17 mouse cellular contexts compared by ENCODE assay signal in genomic region chr7:142476271-142476670, GRCm38 (mm10). TPM values are rescaled to one million over a fixed set of nuclear protein-coding genes. Genes with fewer than 3 reads are reported as not detected.
DNase-seq lines count a peak whose midpoint lies in the region; ATAC-seq and TF ChIP-seq lines count a peak whose summit lies in the region.
"Had no signal": no experiment of that assay in that cellular context is flagged by ENCODE, and none has a peak within 500 bp of the region (broad histone marks: within the 10 kb centered on the region; RNA-seq: fewer than 3 reads in every experiment).

No protein-coding gene starts in this region.

- no peaks in the 10 kb centered on the region for H3K9me3 ChIP-seq in heart, embryonic 14.5 days (ENCODE audit: control insufficient read depth, low read length)
- no peaks in the 10 kb centered on the region for H3K9me3 ChIP-seq in lung, postnatal 0 days (ENCODE audit: low read length)
- no peaks in the 10 kb centered on the region for H3K9me3 ChIP-seq in intestine, embryonic 16.5 days (ENCODE audit: control insufficient read depth, low read length)
- no peaks in the 10 kb centered on the region for H3K9me3 ChIP-seq in stomach, postnatal 0 days (ENCODE audit: control insufficient read depth, low read length)
- H3K9me3 ChIP-seq: embryonic facial prominence, embryonic 12.5 days; forebrain, embryonic 15.5 days had no signal

- peak overlapping the region; percentile 46 to 64 for H3K27ac ChIP-seq in heart, embryonic 14.5 days (replicated peaks in 1 of 2; ENCODE audit: control insufficient read depth in 1 of 2, insufficient read depth in 1 of 2, low read depth in 2 of 2, low read length in 2 of 2)
- H3K27ac ChIP-seq in lung, postnatal 0 days (ENCODE audit: low read length), result peak overlapping the region; percentile 63
- peak overlapping the region; percentile 93 for H3K27ac ChIP-seq in intestine, embryonic 16.5 days (ENCODE audit: low read length)
- H3K27ac ChIP-seq in stomach, postnatal 0 days (replicated peaks), result peak overlapping the region; percentile 97
- H3K27ac ChIP-seq: forebrain, embryonic 15.5 days had no signal

- H3K4me3 ChIP-seq in heart, embryonic 14.5 days (ENCODE audit: control insufficient read depth in 1 of 2, insufficient read depth in 1 of 2, low read depth in 1 of 2, low read length in 2 of 2), result no peak overlapping the region
- H3K4me3 ChIP-seq in lung, postnatal 0 days (ENCODE audit: low read depth, low read length), result peak overlapping the region; percentile 22
- peak overlapping the region; percentile 46 for H3K4me3 ChIP-seq in intestine, embryonic 16.5 days (ENCODE audit: low read length)
- peak overlapping the region; percentile 51 for H3K4me3 ChIP-seq in stomach, postnatal 0 days (ENCODE audit: low read depth, low read length)
- H3K4me3 ChIP-seq: embryonic facial prominence, embryonic 12.5 days; forebrain, embryonic 15.5 days had no signal

- ATAC-seq in heart, embryonic 14.5 days (ENCODE audit: insufficient number of reproducible peaks, insufficient read depth, low FRiP score, low read depth), result no peak
- no peak for ATAC-seq in lung, postnatal 0 days
- ATAC-seq in intestine, embryonic 16.5 days, result no peak
- ATAC-seq in stomach, postnatal 0 days (ENCODE audit: low FRiP score, low TSS enrichment), result no peak
- ATAC-seq: forebrain, embryonic 15.5 days had no signal

- H3K36me3 ChIP-seq in heart, embryonic 14.5 days (ENCODE audit: control insufficient read depth, insufficient read depth, low read length), result no peaks in the 10 kb centered on the region
- H3K36me3 ChIP-seq in lung, postnatal 0 days (ENCODE audit: insufficient read depth, low read length), result no peaks in the 10 kb centered on the region
- no peaks in the 10 kb centered on the region for H3K36me3 ChIP-seq in intestine, embryonic 16.5 days (ENCODE audit: control insufficient read depth, insufficient read depth, low read length)
- H3K36me3 ChIP-seq in stomach, postnatal 0 days (ENCODE audit: control insufficient read depth, insufficient read depth, low read length), result no peaks in the 10 kb centered on the region; the same call in 1 of the 2 replicates
- H3K36me3 ChIP-seq: embryonic facial prominence, embryonic 12.5 days; forebrain, embryonic 15.5 days had no signal

- intact Hi-C loops in heart, postnatal 14 days (cut with DNase I), result no loop called here

- 88% methylated on average over 5 of the region's 5 CpGs for WGBS in heart, embryonic 14.5 days
- WGBS in lung, postnatal 0 days, result 73% methylated on average over 5 of the region's 5 CpGs
- WGBS in intestine, embryonic 16.5 days, result 82% methylated on average over 5 of the region's 5 CpGs
- 76% methylated on average over 5 of the region's 5 CpGs for WGBS in stomach, postnatal 0 days

- no peak for TF ChIP-seq CTCF in lung, postnatal 0 days (IDR thresholded peaks at IDR 0.05)
- no peak for TF ChIP-seq CTCF in stomach, postnatal 0 days (IDR thresholded peaks at IDR 0.05; ENCODE audit: low read depth)

- peaks cover 57 to 65% of the 10 kb centered on the region in 2 experiments for H3K4me1 ChIP-seq in heart, embryonic 14.5 days (ENCODE audit: control insufficient read depth in 2 of 2, insufficient read depth in 2 of 2, low read length in 2 of 2)
- H3K4me1 ChIP-seq in lung, postnatal 0 days (ENCODE audit: insufficient read depth, low read depth, low read length), result peaks cover 3% of the 10 kb centered on the region; the same call in 1 of the 2 replicates
- peaks cover 20% of the 10 kb centered on the region for H3K4me1 ChIP-seq in intestine, embryonic 16.5 days (ENCODE audit: control insufficient read depth, insufficient read depth, low read length)
- H3K4me1 ChIP-seq in stomach, postnatal 0 days (replicated peaks; ENCODE audit: control insufficient read depth, insufficient read depth), result peaks cover 7% of the 10 kb centered on the region

- peak overlapping the region; percentile 26 for H3K4me2 ChIP-seq in heart, embryonic 14.5 days (ENCODE audit: low read length)
- peak overlapping the region; percentile 43 for H3K4me2 ChIP-seq in lung, postnatal 0 days (replicated peaks; ENCODE audit: low read depth, low read length)
- peak overlapping the region; percentile 64 for H3K4me2 ChIP-seq in intestine, embryonic 16.5 days (ENCODE audit: low read depth, low read length)
- H3K4me2 ChIP-seq in stomach, postnatal 0 days (replicated peaks; ENCODE audit: low read depth), result peak overlapping the region; percentile 60
- H3K4me2 ChIP-seq: embryonic facial prominence, embryonic 12.5 days; forebrain, embryonic 15.5 days had no signal

- TF ChIP-seq EP300 in lung, postnatal 0 days (IDR thresholded peaks at IDR 0.05), result no peak
- TF ChIP-seq EP300 in stomach, postnatal 0 days (optimal IDR thresholded peaks at IDR 0.05), result no peak

- H3K27me3 ChIP-seq in heart, embryonic 14.5 days (ENCODE audit: control insufficient read depth, insufficient read depth, low read length), result no peaks in the 10 kb centered on the region
- no peaks in the 10 kb centered on the region for H3K27me3 ChIP-seq in lung, postnatal 0 days (replicated peaks; ENCODE audit: insufficient read depth, low read length)
- no peaks in the 10 kb centered on the region for H3K27me3 ChIP-seq in intestine, embryonic 16.5 days (replicated peaks; ENCODE audit: control insufficient read depth, insufficient read depth, low read length)
- no peaks in the 10 kb centered on the region for H3K27me3 ChIP-seq in stomach, postnatal 0 days (ENCODE audit: control insufficient read depth, insufficient read depth, low read length)
- H3K27me3 ChIP-seq: embryonic facial prominence, embryonic 12.5 days; forebrain, embryonic 15.5 days had no signal

- no peak for DNase-seq in heart, postnatal 14 days
- DNase-seq in lung, postnatal 0 days (ENCODE audit: low spot score), result no peak
- DNase-seq in lung, adult 18-20 months, result no peak
- DNase-seq in stomach, postnatal 0 days (ENCODE audit: low spot score), result no peak
- DNase-seq in urinary bladder, adult 18-20 months (ENCODE audit: low spot score in 2 of 2), result no peak
- DNase-seq: cerebellum, adult 9-11 months; kidney, adult 11 months had no signal

- H3K9ac ChIP-seq in heart, embryonic 14.5 days (ENCODE audit: low read length), result peak overlapping the region; percentile 61
- H3K9ac ChIP-seq in lung, postnatal 0 days (replicated peaks; ENCODE audit: low read depth), result peak overlapping the region; percentile 46; the same call in 1 of the 2 replicates
- peak overlapping the region; percentile 76 for H3K9ac ChIP-seq in intestine, embryonic 16.5 days (ENCODE audit: low read depth, low read length)
- H3K9ac ChIP-seq in stomach, postnatal 0 days (ENCODE audit: low read length), result peak overlapping the region; percentile 82
- H3K9ac ChIP-seq: embryonic facial prominence, embryonic 12.5 days; forebrain, embryonic 15.5 days had no signal

RNA-seq across cellular contexts. Expression of gene Lsp1, which starts 15.7 kb away (rescaled TPM):
- polyA plus RNA-seq in heart, embryonic 14.5 days (2014; fragmentation: Nextera tagmentation; extraction: Ambion mirVana), result 48.6 and 49.3 TPM in 2 replicates
- total RNA-seq in heart, postnatal 14 days (2021), result 10 to 100 TPM; 63.5 to 77.2 TPM
- polyA plus RNA-seq in lung, postnatal 0 days (2015; fragmentation: Nextera tagmentation; extraction: Ambion mirVana), result 90.8 and 92.3 TPM in 2 replicates
- 125 and 134 TPM in 2 replicates for polyA plus RNA-seq in intestine, embryonic 16.5 days (2015; fragmentation: Nextera tagmentation; extraction: Ambion mirVana)
- polyA plus RNA-seq in stomach, postnatal 0 days (2015; fragmentation: Nextera tagmentation; extraction: Ambion mirVana), result 107 and 110 TPM in 2 replicates

RNA-seq across cellular contexts. Expression of gene Tnnt3, which starts 22.4 kb away (rescaled TPM):
- polyA plus RNA-seq in heart, embryonic 14.5 days (2014; fragmentation: Nextera tagmentation; extraction: Ambion mirVana), result 3.9 and 5.8 TPM in 2 replicates
- 1 to 10 TPM; 1.2 to 1.4 TPM for total RNA-seq in heart, postnatal 14 days (2021)
- 1.5 and 2.2 TPM in 2 replicates for polyA plus RNA-seq in lung, postnatal 0 days (2015; fragmentation: Nextera tagmentation; extraction: Ambion mirVana)
- 2.1 and 3.2 TPM in 2 replicates for polyA plus RNA-seq in intestine, embryonic 16.5 days (2015; fragmentation: Nextera tagmentation; extraction: Ambion mirVana)
- 8.0 and 11.7 TPM in 2 replicates for polyA plus RNA-seq in stomach, postnatal 0 days (2015; fragmentation: Nextera tagmentation; extraction: Ambion mirVana)
- total RNA-seq: granulocyte monocyte progenitor cell, adult 5-6 weeks; megakaryocyte-erythroid progenitor cell, adult 5-6 weeks had no signal
- polyA plus RNA-seq: liver, adult 2 months had no signal

RNA-seq across cellular contexts. Expression of gene Tnni2, which starts 34.7 kb away (rescaled TPM):
- polyA plus RNA-seq in heart, embryonic 14.5 days (2014; fragmentation: Nextera tagmentation; extraction: Ambion mirVana), result 24.1 and 31.7 TPM in 2 replicates
- 1 to 10 TPM; 5.7 to 7.8 TPM for total RNA-seq in heart, postnatal 14 days (2021)
- 1.9 and 2.1 TPM in 2 replicates for polyA plus RNA-seq in lung, postnatal 0 days (2015; fragmentation: Nextera tagmentation; extraction: Ambion mirVana)
- 4.3 and 4.7 TPM in 2 replicates for polyA plus RNA-seq in intestine, embryonic 16.5 days (2015; fragmentation: Nextera tagmentation; extraction: Ambion mirVana)
- 19.1 and 19.6 TPM in 2 replicates for polyA plus RNA-seq in stomach, postnatal 0 days (2015; fragmentation: Nextera tagmentation; extraction: Ambion mirVana)
- polyA plus RNA-seq: liver, adult 2 months had no signal

RNA-seq across cellular contexts. Expression of gene Syt8, which starts 41.6 kb away (rescaled TPM):
- not detected in 2 replicates for polyA plus RNA-seq in heart, embryonic 14.5 days (2014; fragmentation: Nextera tagmentation; extraction: Ambion mirVana)
- not detected for total RNA-seq in heart, postnatal 14 days (2021)
- 0.47 and 1.1 TPM in 2 replicates for polyA plus RNA-seq in lung, postnatal 0 days (2015; fragmentation: Nextera tagmentation; extraction: Ambion mirVana)
- polyA plus RNA-seq in intestine, embryonic 16.5 days (2015; fragmentation: Nextera tagmentation; extraction: Ambion mirVana), result 8.8 and 10.4 TPM in 2 replicates
- 70.7 and 78.9 TPM in 2 replicates for polyA plus RNA-seq in stomach, postnatal 0 days (2015; fragmentation: Nextera tagmentation; extraction: Ambion mirVana)
- total RNA-seq: adrenal gland, adult 18-20 months; granulocyte monocyte progenitor cell, adult 5-6 weeks; layer of hippocampus, postnatal 14 days; liver, adult 2 months; megakaryocyte-erythroid progenitor cell, adult 5-6 weeks had no signal
- polyA plus RNA-seq: forebrain, embryonic 15.5 days; liver, adult 2 months; neural tube, embryonic 11.5 days had no signal

RNA-seq across cellular contexts. Expression of gene Mrpl23, which starts 56.2 kb away (rescaled TPM):
- polyA plus RNA-seq in heart, embryonic 14.5 days (2014; fragmentation: Nextera tagmentation; extraction: Ambion mirVana), result 23.5 and 23.8 TPM in 2 replicates
- 1 to 10 TPM; 2.7 to 7.4 TPM for total RNA-seq in heart, postnatal 14 days (2021)
- polyA plus RNA-seq in lung, postnatal 0 days (2015; fragmentation: Nextera tagmentation; extraction: Ambion mirVana), result 15.2 and 15.7 TPM in 2 replicates
- polyA plus RNA-seq in intestine, embryonic 16.5 days (2015; fragmentation: Nextera tagmentation; extraction: Ambion mirVana), result 50.3 and 58.1 TPM in 2 replicates
- 17.7 and 19.4 TPM in 2 replicates for polyA plus RNA-seq in stomach, postnatal 0 days (2015; fragmentation: Nextera tagmentation; extraction: Ambion mirVana)

Comparison
In these comparisons a context has a peak if more than half of its experiments do, and no peak if none do; other contexts are left out.
1. H3K4me3 ChIP-seq: peak in lung, postnatal 0 days (single experiment), intestine, embryonic 16.5 days (single experiment) and stomach, postnatal 0 days (single experiment); none in heart, embryonic 14.5 days (0 of 2).
2. Peak in every context shown above with its lines, with median percentiles within 50 percentile points of each other: H3K27ac ChIP-seq, H3K4me2 ChIP-seq and H3K9ac ChIP-seq.